12 mouse cellular contexts compared by ENCODE assay signal in genomic region chr12:109473575-109473976, GRCm38 (mm10). TPM values are rescaled to one million over a fixed set of nuclear protein-coding genes. Genes with fewer than 3 reads are reported as not detected.
DNase-seq lines count a peak whose midpoint lies in the region; ATAC-seq and TF ChIP-seq lines count a peak whose summit lies in the region.
"Had no signal": no experiment of that assay in that cellular context is flagged by ENCODE, and none has a peak within 500 bp of the region (broad histone marks: within the 10 kb centered on the region; RNA-seq: fewer than 3 reads in every experiment).

No protein-coding gene starts in this region.

- H3K4me1 ChIP-seq in heart, embryonic 12.5 days (replicated peaks): no peaks in the 10 kb centered on the region
- H3K4me1 ChIP-seq in limb, embryonic 14.5 days (ENCODE audit: control insufficient read depth, insufficient read depth, low read length): peaks cover 23% of the 10 kb centered on the region
- H3K4me1 ChIP-seq in forebrain, embryonic 14.5 days (ENCODE audit: control insufficient read depth, insufficient read depth, low read length): no peaks in the 10 kb centered on the region

- TF ChIP-seq POLR2A in limb, embryonic 14.5 days (IDR thresholded peaks at IDR 0.05; ENCODE audit: borderline replicate concordance, extremely low read depth, insufficient read depth, insufficient read length): no peak

- no peak overlapping the region for H3K4me3 ChIP-seq in heart, embryonic 12.5 days
- H3K4me3 ChIP-seq in limb, embryonic 14.5 days (replicated peaks; ENCODE audit: low read length): no peak overlapping the region
- no peak overlapping the region for H3K4me3 ChIP-seq in forebrain, embryonic 14.5 days (ENCODE audit: low read depth, low read length)
- H3K4me3 ChIP-seq: left cerebral cortex, adult 2 months; myocyte had no signal

- no peak for ATAC-seq in heart, embryonic 12.5 days (ENCODE audit: insufficient number of reproducible peaks, low FRiP score)
- ATAC-seq in limb, embryonic 14.5 days (ENCODE audit: low FRiP score, low read depth): no peak
- ATAC-seq in forebrain, embryonic 14.5 days: no peak
- ATAC-seq: liver, postnatal 0 days had no signal

- H3K4me2 ChIP-seq in heart, embryonic 12.5 days: no peak overlapping the region
- no peak overlapping the region for H3K4me2 ChIP-seq in limb, embryonic 14.5 days (replicated peaks; ENCODE audit: low read depth, low read length, severe bottlenecking)
- H3K4me2 ChIP-seq in forebrain, embryonic 14.5 days (ENCODE audit: low read length): no peak overlapping the region

- H3K9me3 ChIP-seq in heart, embryonic 12.5 days (replicated peaks): peaks cover 3% of the 10 kb centered on the region; the same call in 1 of the 2 replicates
- no peaks in the 10 kb centered on the region for H3K9me3 ChIP-seq in limb, embryonic 14.5 days (ENCODE audit: control insufficient read depth, low read length)
- H3K9me3 ChIP-seq in forebrain, embryonic 14.5 days (replicated peaks; ENCODE audit: control insufficient read depth, low read length): no peaks in the 10 kb centered on the region

- H3K9ac ChIP-seq in heart, embryonic 12.5 days: no peak overlapping the region
- no peak overlapping the region for H3K9ac ChIP-seq in limb, embryonic 14.5 days (ENCODE audit: low read depth, low read length, severe bottlenecking)
- H3K9ac ChIP-seq in forebrain, embryonic 14.5 days (ENCODE audit: low read length): no peak overlapping the region
- H3K9ac ChIP-seq: liver, postnatal 0 days had no signal

- peaks cover 15% of the 10 kb centered on the region for H3K27me3 ChIP-seq in heart, embryonic 12.5 days (replicated peaks)
- no peaks in the 10 kb centered on the region for H3K27me3 ChIP-seq in limb, embryonic 14.5 days (ENCODE audit: control insufficient read depth, insufficient read depth, low read length)
- no peaks in the 10 kb centered on the region for H3K27me3 ChIP-seq in forebrain, embryonic 14.5 days (replicated peaks; ENCODE audit: control insufficient read depth, insufficient read depth, low read length)

- no peaks in the 10 kb centered on the region for H3K36me3 ChIP-seq in heart, embryonic 12.5 days
- H3K36me3 ChIP-seq in limb, embryonic 14.5 days (ENCODE audit: control insufficient read depth, insufficient read depth, low read length): no peaks in the 10 kb centered on the region
- no peaks in the 10 kb centered on the region for H3K36me3 ChIP-seq in forebrain, embryonic 14.5 days (ENCODE audit: control insufficient read depth, insufficient read depth, low read length)

- WGBS in heart, embryonic 12.5 days: 16% methylated on average over 6 of the region's 6 CpGs
- WGBS in limb, embryonic 14.5 days: 14% methylated on average over 6 of the region's 6 CpGs
- 66% methylated on average over 6 of the region's 6 CpGs for WGBS in forebrain, embryonic 14.5 days

- H3K27ac ChIP-seq in heart, embryonic 12.5 days (ENCODE audit: poor library complexity, severe bottlenecking): no peak overlapping the region
- H3K27ac ChIP-seq in limb, embryonic 14.5 days (replicated peaks; ENCODE audit: low read depth, low read length): no peak overlapping the region
- H3K27ac ChIP-seq in forebrain, embryonic 14.5 days (ENCODE audit: low read depth, low read length): no peak overlapping the region
- H3K27ac ChIP-seq: left cerebral cortex, adult 2 months had no signal

- intact Hi-C loops in heart, postnatal 14 days (cut with DNase I): no loop called here

- DNase-seq in heart, postnatal 14 days: peak; percentile 30 to 55
- peak; percentile 16 for DNase-seq in right cerebral cortex, postnatal 14 days
- DNase-seq in right cerebral cortex, postnatal 4 days: no peak
- DNase-seq in limb, embryonic 14.5 days (ENCODE audit: low spot score): peak; percentile 71
- DNase-seq in telencephalon, adult 2 months (ENCODE audit: low read depth, low spot score): peak; percentile 13
- DNase-seq in forebrain, embryonic 14.5 days (ENCODE audit: low spot score): no peak
- DNase-seq in cerebellum, adult 11-12 months: no peak
- DNase-seq: liver, postnatal 0 days; spleen, adult 18-20 months had no signal

RNA-seq across cellular contexts. Expression of gene Dlk1, which starts 21.0 kb away (rescaled TPM):
- total RNA-seq in heart, postnatal 14 days (2021): 1 to 10 TPM; 2.7 to 3.1 TPM
- polyA plus RNA-seq in heart, embryonic 12.5 days (2016; fragmentation: Nextera tagmentation; extraction: Ambion mirVana): 61.1 and 69.0 TPM in 2 replicates
- polyA plus RNA-seq in limb, embryonic 14.5 days (2012; rRNA removed): 2,661 and 2,964 TPM in 2 replicates
- 487 and 640 TPM in 2 replicates for polyA plus RNA-seq in limb, embryonic 14.5 days (2014; fragmentation: Nextera tagmentation; extraction: Ambion mirVana)
- polyA plus RNA-seq in forebrain, embryonic 14.5 days (2014; fragmentation: Nextera tagmentation; extraction: Ambion mirVana): 57.9 and 61.8 TPM in 2 replicates
- polyA plus RNA-seq: myocyte had no signal

Comparison
In these comparisons a context has a peak if more than half of its experiments do, and no peak if none do; other contexts are left out.
1. DNase-seq: peak in heart, postnatal 14 days (2 of 2), right cerebral cortex, postnatal 14 days (single experiment), limb, embryonic 14.5 days (single experiment) and telencephalon, adult 2 months (single experiment); none in right cerebral cortex, postnatal 4 days (single experiment), forebrain, embryonic 14.5 days (single experiment) and cerebellum, adult 11-12 months (single experiment).